Mouse (Mus musculus): ENCODE data around the gene Nf2. TPM values are rescaled to one million over a fixed set of nuclear protein-coding genes. Genes with fewer than 3 reads are reported as not detected.

The Nf2 gene
- polyA plus RNA-seq, 1 experiment from 2014 or later: 18.7 TPM

DNA sequence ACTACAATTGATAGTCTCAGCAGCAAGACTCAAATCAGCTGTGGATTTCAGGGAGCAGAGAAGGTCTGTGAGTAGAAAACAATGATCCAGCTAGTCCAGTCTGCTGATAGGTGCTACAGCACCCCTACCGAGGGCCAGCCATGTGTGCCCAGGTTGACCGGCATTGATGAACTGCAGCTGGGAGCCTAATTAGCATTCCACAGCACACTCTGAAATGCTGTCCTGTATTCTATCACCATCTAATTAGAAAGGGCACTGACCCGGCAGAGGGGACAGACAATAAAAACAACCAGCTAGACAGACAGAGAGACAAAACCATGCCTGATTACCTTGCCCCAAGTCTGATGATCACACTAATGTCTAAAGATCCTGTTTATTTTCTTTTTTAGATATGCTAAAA, 56.3 kb downstream of the Nf2 start:
- WGBS: 45% methylated on average over 3 of the region's 3 CpGs
- H3K27me3 ChIP-seq (ENCODE audit: control insufficient read depth, insufficient read depth, low read length): no peaks in the 10 kb centered on the region
- H3K4me2 ChIP-seq (replicated peaks; ENCODE audit: low read depth): no peak overlapping the region
- DNase-seq (ENCODE audit: low spot score) (no peak), ATAC-seq (ENCODE audit: low FRiP score, low TSS enrichment) (no peak)
- no peak for TF ChIP-seq CTCF (IDR thresholded peaks at IDR 0.05; ENCODE audit: low read depth)
- TF ChIP-seq EP300 (optimal IDR thresholded peaks at IDR 0.05): no peak
- no peaks in the 10 kb centered on the region for H3K4me1 ChIP-seq (replicated peaks; ENCODE audit: control insufficient read depth, insufficient read depth)
- H3K36me3 ChIP-seq (ENCODE audit: control insufficient read depth, insufficient read depth, low read length): peaks cover 20% of the 10 kb centered on the region
- H3K9me3 ChIP-seq (ENCODE audit: control insufficient read depth, low read length): no peaks in the 10 kb centered on the region
- no peak overlapping the region for H3K4me3 ChIP-seq (ENCODE audit: low read depth, low read length)
- H3K27ac ChIP-seq (replicated peaks): no peak overlapping the region
- H3K9ac ChIP-seq (ENCODE audit: low read length): no peak overlapping the region

DNA sequence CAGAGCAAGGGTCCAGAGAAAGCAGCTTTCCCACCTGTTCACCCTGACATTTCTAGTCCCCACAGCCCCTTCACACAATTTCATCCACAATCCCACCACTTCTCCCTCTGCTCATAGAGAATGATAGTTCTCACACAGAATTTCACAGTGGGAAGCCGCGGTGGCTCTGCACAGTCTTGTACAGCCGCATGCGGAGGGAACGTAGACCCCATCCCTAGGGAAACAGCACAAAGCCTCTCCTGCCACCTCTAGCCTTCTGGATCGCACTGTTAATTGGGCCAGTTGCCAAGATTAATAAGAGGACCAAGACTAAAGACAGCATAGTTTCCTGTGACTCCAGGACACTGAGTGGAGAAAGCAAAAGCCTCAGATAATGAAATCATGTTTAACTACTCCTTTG, 57.8 kb downstream of the Nf2 start:
- Histone ChIP-seq H3K4me3 (ENCODE audit: low read depth, low read length) (no peak overlapping the region), H3K4me1 (replicated peaks; ENCODE audit: control insufficient read depth, insufficient read depth) (no peaks in the 10 kb centered on the region), H3K9ac (ENCODE audit: low read length) (no peak overlapping the region), H3K4me2 (replicated peaks; ENCODE audit: low read depth) (no peak overlapping the region), H3K9me3 (ENCODE audit: control insufficient read depth, low read length) (no peaks in the 10 kb centered on the region), H3K27me3 (ENCODE audit: control insufficient read depth, insufficient read depth, low read length) (no peaks in the 10 kb centered on the region), H3K27ac (replicated peaks) (no peak overlapping the region), H3K36me3 (ENCODE audit: control insufficient read depth, insufficient read depth, low read length) (peaks cover 29% of the 10 kb centered on the region)
- ATAC-seq (ENCODE audit: low FRiP score, low TSS enrichment) (no peak), DNase-seq (ENCODE audit: low spot score) (no peak)
- no peak for TF ChIP-seq EP300 (optimal IDR thresholded peaks at IDR 0.05)
- no peak for TF ChIP-seq CTCF (IDR thresholded peaks at IDR 0.05; ENCODE audit: low read depth)
- 88% methylated on average over 6 of the region's 6 CpGs for WGBS

DNA sequence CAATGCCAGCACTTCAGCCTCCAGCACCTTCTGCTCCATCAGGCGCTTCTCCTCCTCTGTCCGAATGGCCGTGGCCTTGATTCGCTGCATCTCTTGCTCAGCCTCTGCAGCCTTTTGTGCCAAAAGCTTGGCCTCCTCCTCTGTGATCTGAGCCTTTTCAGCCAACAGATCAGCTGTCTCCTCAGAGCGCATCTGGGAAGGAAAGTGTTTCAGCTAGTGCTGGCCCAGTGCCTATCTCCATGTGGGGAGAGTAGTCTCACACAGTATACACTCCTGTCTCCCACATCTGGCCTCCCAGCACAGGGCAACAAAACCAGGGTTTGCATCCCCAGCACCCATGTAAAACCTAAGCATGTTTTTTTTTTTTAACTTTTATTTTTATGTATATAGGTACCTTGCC, 59.6 kb downstream of the Nf2 start:
- no peak overlapping the region for H3K27ac ChIP-seq (replicated peaks)
- no peak overlapping the region for H3K9ac ChIP-seq (ENCODE audit: low read length)
- H3K36me3 ChIP-seq (ENCODE audit: control insufficient read depth, insufficient read depth, low read length): peaks cover 38% of the 10 kb centered on the region
- DNase-seq (ENCODE audit: low spot score): no peak
- TF ChIP-seq CTCF (IDR thresholded peaks at IDR 0.05; ENCODE audit: low read depth) (no peak), EP300 (optimal IDR thresholded peaks at IDR 0.05) (no peak)
- no peak for ATAC-seq (ENCODE audit: low FRiP score, low TSS enrichment)
- no peak overlapping the region for H3K4me3 ChIP-seq (ENCODE audit: low read depth, low read length)
- no peak overlapping the region for H3K4me2 ChIP-seq (replicated peaks; ENCODE audit: low read depth)
- WGBS: 89% methylated on average over 5 of the region's 5 CpGs
- no peaks in the 10 kb centered on the region for H3K4me1 ChIP-seq (replicated peaks; ENCODE audit: control insufficient read depth, insufficient read depth)
- no peaks in the 10 kb centered on the region for H3K9me3 ChIP-seq (ENCODE audit: control insufficient read depth, low read length)
- no peaks in the 10 kb centered on the region for H3K27me3 ChIP-seq (ENCODE audit: control insufficient read depth, insufficient read depth, low read length)

DNA sequence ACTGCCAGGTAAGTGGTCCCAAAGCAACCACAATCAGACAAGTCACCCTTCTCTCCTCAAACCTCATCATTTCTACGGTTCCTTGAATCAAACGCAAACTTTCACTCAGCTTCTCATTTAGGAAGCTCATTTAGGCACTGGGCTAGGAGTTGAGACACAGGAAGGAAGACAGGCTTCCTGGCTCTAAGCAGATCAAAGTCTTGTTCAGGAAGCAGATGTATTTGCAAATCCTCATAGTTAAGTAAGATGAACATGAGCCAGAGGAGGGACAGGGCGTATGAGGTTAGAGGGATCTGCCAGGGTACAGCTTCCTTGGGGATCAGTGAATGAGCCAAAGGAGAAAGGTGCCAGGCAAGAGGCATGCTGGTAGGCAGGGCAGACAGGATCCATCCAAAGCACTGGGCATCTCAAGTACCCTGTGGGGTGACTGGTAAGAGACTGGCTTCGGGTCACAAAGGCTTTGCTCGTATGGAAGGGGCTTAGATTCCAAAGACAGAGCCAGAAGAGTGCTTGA, 64.7 kb downstream of the Nf2 start:
- no peak overlapping the region for H3K27ac ChIP-seq (replicated peaks)
- H3K27me3 ChIP-seq (ENCODE audit: control insufficient read depth, insufficient read depth, low read length): no peaks in the 10 kb centered on the region
- H3K4me3 ChIP-seq (ENCODE audit: low read depth, low read length): no peak overlapping the region
- TF ChIP-seq EP300 (optimal IDR thresholded peaks at IDR 0.05) (no peak), CTCF (IDR thresholded peaks at IDR 0.05; ENCODE audit: low read depth) (no peak)
- H3K9me3 ChIP-seq (ENCODE audit: control insufficient read depth, low read length): no peaks in the 10 kb centered on the region
- 78% methylated on average over 5 of the region's 5 CpGs for WGBS
- no peak overlapping the region for H3K4me2 ChIP-seq (replicated peaks; ENCODE audit: low read depth)
- ATAC-seq (ENCODE audit: low FRiP score, low TSS enrichment): no peak
- no peak for DNase-seq (ENCODE audit: low spot score)
- peaks cover 30% of the 10 kb centered on the region for H3K36me3 ChIP-seq (ENCODE audit: control insufficient read depth, insufficient read depth, low read length)
- H3K4me1 ChIP-seq (replicated peaks; ENCODE audit: control insufficient read depth, insufficient read depth): no peaks in the 10 kb centered on the region
- no peak overlapping the region for H3K9ac ChIP-seq (ENCODE audit: low read length)

DNA sequence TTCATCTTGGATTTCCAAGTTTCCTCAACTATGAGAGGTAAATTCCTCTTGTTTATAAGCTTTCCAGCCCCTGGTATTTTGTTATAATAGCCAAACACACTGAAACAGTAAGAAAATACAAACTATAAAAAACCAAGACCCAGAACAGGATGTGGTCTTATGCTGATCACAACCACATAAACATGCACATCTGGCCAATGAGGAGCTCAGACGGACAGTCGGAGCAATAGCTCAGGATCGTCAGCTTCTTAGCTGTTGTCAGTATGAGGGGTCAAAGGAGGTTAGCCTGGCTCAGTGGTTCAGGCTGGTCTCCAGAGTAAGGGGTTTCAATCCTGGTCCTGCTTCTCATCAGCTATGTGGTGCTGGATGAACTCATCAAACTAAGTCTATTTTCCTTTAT, 66.2 kb downstream of the Nf2 start:
- Histone ChIP-seq H3K9me3 (ENCODE audit: control insufficient read depth, low read length) (no peaks in the 10 kb centered on the region), H3K27me3 (ENCODE audit: control insufficient read depth, insufficient read depth, low read length) (no peaks in the 10 kb centered on the region), H3K27ac (replicated peaks) (no peak overlapping the region), H3K4me3 (ENCODE audit: low read depth, low read length) (no peak overlapping the region), H3K4me2 (replicated peaks; ENCODE audit: low read depth) (no peak overlapping the region), H3K36me3 (ENCODE audit: control insufficient read depth, insufficient read depth, low read length) (peaks cover 25% of the 10 kb centered on the region), H3K4me1 (replicated peaks; ENCODE audit: control insufficient read depth, insufficient read depth) (no peaks in the 10 kb centered on the region), H3K9ac (ENCODE audit: low read length) (no peak overlapping the region)
- ATAC-seq (ENCODE audit: low FRiP score, low TSS enrichment): no peak
- 83% methylated on average over 3 of the region's 3 CpGs for WGBS
- TF ChIP-seq EP300 (optimal IDR thresholded peaks at IDR 0.05): no peak
- TF ChIP-seq CTCF (IDR thresholded peaks at IDR 0.05; ENCODE audit: low read depth): no peak
- no peak for DNase-seq (ENCODE audit: low spot score)

DNA sequence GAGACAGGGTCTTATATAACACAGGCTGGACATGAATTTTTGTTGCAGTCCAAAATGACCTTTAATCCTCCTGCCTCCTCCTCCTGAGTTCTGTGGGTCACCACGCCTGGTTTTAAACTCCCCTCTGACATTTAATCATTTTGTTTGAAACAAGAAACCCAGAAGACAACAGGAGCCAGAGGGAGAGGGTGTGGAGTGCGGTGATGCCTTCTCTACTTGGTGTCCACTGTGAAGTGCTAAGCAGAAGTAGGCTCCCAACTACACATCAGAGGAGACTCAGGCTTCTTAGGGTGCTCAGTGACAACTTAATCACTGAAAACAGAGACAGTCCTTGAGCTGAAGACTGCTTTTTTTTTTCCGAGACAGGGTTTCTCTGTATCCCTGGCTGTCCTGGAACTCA, 68.4 kb downstream of the Nf2 start:
- TF ChIP-seq CTCF (IDR thresholded peaks at IDR 0.05; ENCODE audit: low read depth): no peak
- TF ChIP-seq EP300 (optimal IDR thresholded peaks at IDR 0.05): no peak
- peaks cover 16% of the 10 kb centered on the region for H3K36me3 ChIP-seq (ENCODE audit: control insufficient read depth, insufficient read depth, low read length)

More for the DNA sequence above, 68.4 kb downstream of the Nf2 start:
- no peak overlapping the region for H3K4me3 ChIP-seq (ENCODE audit: low read depth, low read length)
- no peak for DNase-seq (ENCODE audit: low spot score)
- no peak overlapping the region for H3K4me2 ChIP-seq (replicated peaks; ENCODE audit: low read depth)
- no peaks in the 10 kb centered on the region for H3K9me3 ChIP-seq (ENCODE audit: control insufficient read depth, low read length)
- no peak for ATAC-seq (ENCODE audit: low FRiP score, low TSS enrichment)
- H3K4me1 ChIP-seq (replicated peaks; ENCODE audit: control insufficient read depth, insufficient read depth): no peaks in the 10 kb centered on the region
- whole genome bisulfite sequencing: 77% methylated on average over 3 of the region's 3 CpGs
- no peak overlapping the region for H3K27ac ChIP-seq (replicated peaks)
- H3K9ac ChIP-seq (ENCODE audit: low read length): no peak overlapping the region
- no peaks in the 10 kb centered on the region for H3K27me3 ChIP-seq (ENCODE audit: control insufficient read depth, insufficient read depth, low read length)

Measured in stomach, postnatal 0 days (tissue).